Mouse (Mus musculus): ENCODE data around the gene Zc3hav1l. TPM values are rescaled to one million over a fixed set of nuclear protein-coding genes. Genes with fewer than 3 reads are reported as not detected.
A peak's percentile ranks its signal among the peaks of the same experiment; 100 is the strongest.

Zc3hav1l gene
- polyA plus RNA-seq, 1 experiment from 2014 or later, result 14.9 TPM

DNA sequence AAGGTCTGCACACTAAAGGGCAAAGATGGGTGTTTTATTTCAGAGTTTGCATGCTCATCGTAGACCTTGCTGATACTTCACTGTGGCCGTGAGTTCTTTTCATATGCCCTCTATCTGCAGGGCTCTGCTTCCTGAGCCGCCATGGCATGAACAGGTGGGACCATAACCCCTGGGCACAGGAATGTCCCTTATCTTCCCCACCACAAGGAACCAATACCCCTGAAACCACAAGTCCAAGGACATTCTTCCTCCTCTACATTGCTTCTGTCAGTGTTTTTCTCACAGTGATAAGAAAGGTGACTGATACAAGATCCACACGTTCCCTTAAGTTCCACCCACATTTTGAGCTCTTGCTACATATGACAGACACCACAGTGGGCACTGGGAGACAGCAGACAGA is 42.3 kb downstream of the Zc3hav1l start:
- Histone ChIP-seq H3K9me3 (ENCODE audit: control insufficient read depth, low read length) (no peaks in the 10 kb centered on the region), H3K4me2 (replicated peaks; ENCODE audit: low read depth, low read length) (no peak overlapping the region), H3K4me1 (ENCODE audit: control insufficient read depth, insufficient read depth, low read length) (peaks cover 12% of the 10 kb centered on the region), H3K4me3 (ENCODE audit: low read length) (no peak overlapping the region), H3K27ac (ENCODE audit: low read depth, low read length) (no peak overlapping the region), H3K27me3 (ENCODE audit: control insufficient read depth, insufficient read depth, low read length) (no peaks in the 10 kb centered on the region), H3K9ac (ENCODE audit: low read depth, low read length) (no peak overlapping the region), H3K36me3 (ENCODE audit: control insufficient read depth, insufficient read depth, low read length) (no peaks in the 10 kb centered on the region)
- 87% methylated on average over 4 of the region's 4 CpGs for WGBS
- ATAC-seq (ENCODE audit: low FRiP score, low TSS enrichment), result no peak

- 80% methylated on average over 2 of the region's 2 CpGs for WGBS
- H3K27ac ChIP-seq (ENCODE audit: low read depth, low read length), result no peak overlapping the region
- no peaks in the 10 kb centered on the region for H3K27me3 ChIP-seq (ENCODE audit: control insufficient read depth, insufficient read depth, low read length)
- H3K4me1 ChIP-seq (ENCODE audit: control insufficient read depth, insufficient read depth, low read length), result peaks cover 20% of the 10 kb centered on the region
- H3K4me2 ChIP-seq (replicated peaks; ENCODE audit: low read depth, low read length), result no peak overlapping the region
- H3K36me3 ChIP-seq (ENCODE audit: control insufficient read depth, insufficient read depth, low read length), result no peaks in the 10 kb centered on the region
- no peak for ATAC-seq (ENCODE audit: low FRiP score, low TSS enrichment)
- H3K9ac ChIP-seq (ENCODE audit: low read depth, low read length), result no peak overlapping the region
- no peak overlapping the region for H3K4me3 ChIP-seq (ENCODE audit: low read length)
- no peaks in the 10 kb centered on the region for H3K9me3 ChIP-seq (ENCODE audit: control insufficient read depth, low read length)
These were observed 43.3 kb downstream of the Zc3hav1l start for GRCm38 (mm10) chr6:38255794-38256193.

DNA sequence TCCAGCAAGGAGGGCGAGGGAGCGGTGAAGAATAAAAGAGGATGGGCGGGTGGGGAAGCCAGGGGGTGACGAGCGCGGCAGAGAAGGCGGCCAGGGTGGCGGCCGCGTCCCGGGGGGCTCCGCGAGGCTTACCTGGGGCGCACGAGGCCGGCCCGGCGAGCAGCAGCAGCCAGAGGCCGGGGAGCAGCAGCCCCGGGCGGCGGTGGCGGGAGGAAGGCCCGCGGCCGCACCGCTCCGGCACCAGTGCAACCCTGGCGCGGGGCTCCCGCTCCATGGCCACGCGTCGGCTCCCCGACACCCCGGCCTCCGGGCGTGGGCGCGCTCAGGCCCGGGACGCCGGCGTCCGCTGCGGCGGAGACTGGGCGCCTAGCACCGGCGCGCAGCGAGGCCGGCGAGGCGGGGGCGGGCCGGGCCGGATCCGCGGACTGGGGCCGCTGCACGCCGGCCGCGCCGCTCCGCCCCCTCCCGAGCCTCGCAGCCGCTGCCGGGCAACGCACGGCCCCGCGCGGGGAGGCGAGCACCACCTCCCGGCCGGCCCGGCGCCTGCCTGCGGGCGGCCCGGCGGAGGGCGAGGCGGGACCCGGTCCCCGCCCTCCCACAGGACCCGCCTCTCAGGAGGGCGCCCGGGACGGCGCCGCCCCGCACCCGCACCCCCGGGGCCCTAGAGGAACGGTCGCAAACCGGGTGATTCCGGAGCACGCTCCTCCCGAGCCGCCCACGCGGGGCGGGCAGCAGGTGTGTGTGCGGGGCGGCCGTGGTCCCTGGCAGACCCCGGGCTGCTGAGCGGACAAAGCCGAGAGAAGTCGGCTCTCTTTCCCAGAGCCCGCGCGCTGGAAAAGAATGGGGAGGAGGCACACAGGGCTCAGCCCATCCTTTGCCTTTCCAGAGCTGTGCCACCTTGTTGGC is 45.1 kb downstream of the Zc3hav1l start, which contains the start of gene D630045J12Rik:
Gene D630045J12Rik, minus strand, starts transcription at position 274 of the 906 bp plus-strand sequence.
- Histone ChIP-seq H3K4me1 (ENCODE audit: control insufficient read depth, insufficient read depth, low read length) (peaks cover 20% of the 10 kb centered on the region), H3K4me3 (ENCODE audit: low read length) (peak within 1 kb of the TSS; percentile 59), H3K9ac (ENCODE audit: low read depth, low read length) (peak within 1 kb of the TSS; percentile 81), H3K4me2 (replicated peaks; ENCODE audit: low read depth, low read length) (peak within 1 kb of the TSS; percentile 74), H3K27ac (ENCODE audit: low read depth, low read length) (peak within 1 kb of the TSS; percentile 80), H3K36me3 (ENCODE audit: control insufficient read depth, insufficient read depth, low read length) (no peaks in the 10 kb centered on the region), H3K9me3 (ENCODE audit: control insufficient read depth, low read length) (no peaks in the 10 kb centered on the region), H3K27me3 (ENCODE audit: control insufficient read depth, insufficient read depth, low read length) (no peaks in the 10 kb centered on the region)
- under 1% methylated on average over 87 of the region's 118 CpGs for WGBS
- peak; percentile 96 for ATAC-seq (ENCODE audit: low FRiP score, low TSS enrichment)

- Histone ChIP-seq H3K9me3 (ENCODE audit: control insufficient read depth, low read length) (no peaks in the 10 kb centered on the region), H3K27ac (ENCODE audit: low read depth, low read length) (peak overlapping the region; percentile 65), H3K4me2 (replicated peaks; ENCODE audit: low read depth, low read length) (peak overlapping the region; percentile 74), H3K27me3 (ENCODE audit: control insufficient read depth, insufficient read depth, low read length) (no peaks in the 10 kb centered on the region), H3K9ac (ENCODE audit: low read depth, low read length) (peak overlapping the region; percentile 81), H3K4me3 (ENCODE audit: low read length) (peak overlapping the region; percentile 59), H3K36me3 (ENCODE audit: control insufficient read depth, insufficient read depth, low read length) (no peaks in the 10 kb centered on the region), H3K4me1 (ENCODE audit: control insufficient read depth, insufficient read depth, low read length) (peaks cover 20% of the 10 kb centered on the region)
- WGBS, result 3% methylated on average over 19 of the region's 19 CpGs
- no peak for ATAC-seq (ENCODE audit: low FRiP score, low TSS enrichment)
These were observed 46.0 kb downstream of the Zc3hav1l start for GRCm38 (mm10) chr6:38252766-38253735.

- WGBS, result 31% methylated on average over 10 of the region's 10 CpGs
- Histone ChIP-seq H3K4me3 (ENCODE audit: low read length) (peak overlapping the region; percentile 59), H3K27ac (ENCODE audit: low read depth, low read length) (no peak overlapping the region), H3K4me2 (replicated peaks; ENCODE audit: low read depth, low read length) (peak overlapping the region; percentile 74), H3K36me3 (ENCODE audit: control insufficient read depth, insufficient read depth, low read length) (no peaks in the 10 kb centered on the region), H3K27me3 (ENCODE audit: control insufficient read depth, insufficient read depth, low read length) (no peaks in the 10 kb centered on the region), H3K4me1 (ENCODE audit: control insufficient read depth, insufficient read depth, low read length) (peaks cover 20% of the 10 kb centered on the region), H3K9ac (ENCODE audit: low read depth, low read length) (peak overlapping the region; percentile 81; the same call in 1 of the 2 replicates), H3K9me3 (ENCODE audit: control insufficient read depth, low read length) (no peaks in the 10 kb centered on the region)
- no peak for ATAC-seq (ENCODE audit: low FRiP score, low TSS enrichment)
These were observed 46.9 kb downstream of the Zc3hav1l start for GRCm38 (mm10) chr6:38252139-38252538.

- WGBS, result 36% methylated on average over 4 of the region's 4 CpGs
- no peak overlapping the region for H3K4me3 ChIP-seq (ENCODE audit: low read length)
These were observed 47.6 kb downstream of the Zc3hav1l start for GRCm38 (mm10) chr6:38251464-38251863.

GRCm38 (mm10) chr6:38247362-38247761 is 51.7 kb downstream of the Zc3hav1l start:
- Histone ChIP-seq H3K4me1 (ENCODE audit: control insufficient read depth, insufficient read depth, low read length) (peaks cover 30% of the 10 kb centered on the region), H3K9me3 (ENCODE audit: control insufficient read depth, low read length) (no peaks in the 10 kb centered on the region), H3K27me3 (ENCODE audit: control insufficient read depth, insufficient read depth, low read length) (no peaks in the 10 kb centered on the region), H3K4me2 (replicated peaks; ENCODE audit: low read depth, low read length) (no peak overlapping the region), H3K36me3 (ENCODE audit: control insufficient read depth, insufficient read depth, low read length) (no peaks in the 10 kb centered on the region), H3K9ac (ENCODE audit: low read depth, low read length) (no peak overlapping the region), H3K27ac (ENCODE audit: low read depth, low read length) (no peak overlapping the region), H3K4me3 (ENCODE audit: low read length) (no peak overlapping the region)
- no peak for ATAC-seq (ENCODE audit: low FRiP score, low TSS enrichment)
- WGBS, result 77% methylated on average over 4 of the region's 4 CpGs

More at GRCm38 (mm10) chr6:38251464-38251863, 47.6 kb downstream of the Zc3hav1l start:
- no peak overlapping the region for H3K27ac ChIP-seq (ENCODE audit: low read depth, low read length)
- peak overlapping the region; percentile 74 for H3K4me2 ChIP-seq (replicated peaks; ENCODE audit: low read depth, low read length)
- ATAC-seq (ENCODE audit: low FRiP score, low TSS enrichment), result no peak
- H3K9me3 ChIP-seq (ENCODE audit: control insufficient read depth, low read length), result no peaks in the 10 kb centered on the region
- no peaks in the 10 kb centered on the region for H3K36me3 ChIP-seq (ENCODE audit: control insufficient read depth, insufficient read depth, low read length)
- peaks cover 20% of the 10 kb centered on the region for H3K4me1 ChIP-seq (ENCODE audit: control insufficient read depth, insufficient read depth, low read length)
- H3K27me3 ChIP-seq (ENCODE audit: control insufficient read depth, insufficient read depth, low read length), result no peaks in the 10 kb centered on the region
- H3K9ac ChIP-seq (ENCODE audit: low read depth, low read length), result peak overlapping the region; percentile 25; the same call in 1 of the 2 replicates

DNA sequence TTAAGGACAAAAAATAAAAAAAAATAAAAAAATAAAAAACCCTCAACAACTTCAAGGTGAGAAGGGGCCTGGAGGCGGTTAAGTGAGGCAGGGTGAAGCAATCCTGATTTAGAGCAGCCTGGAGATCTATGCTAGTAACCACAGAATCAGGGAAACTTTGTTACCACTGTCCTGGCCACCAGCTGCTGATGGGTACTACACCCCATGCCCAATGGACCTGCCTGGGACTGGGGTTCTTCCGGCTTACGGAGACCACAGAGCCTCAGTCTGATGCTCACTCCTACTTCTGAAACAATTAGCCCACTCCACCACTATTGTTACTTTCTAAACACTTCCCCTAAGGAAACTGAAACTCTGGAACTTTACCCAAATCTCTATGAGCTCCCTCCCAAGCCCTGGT is 54.3 kb downstream of the Zc3hav1l start:
- Histone ChIP-seq H3K27me3 (ENCODE audit: control insufficient read depth, insufficient read depth, low read length) (no peaks in the 10 kb centered on the region), H3K27ac (ENCODE audit: low read depth, low read length) (no peak overlapping the region), H3K9ac (ENCODE audit: low read depth, low read length) (no peak overlapping the region), H3K9me3 (ENCODE audit: control insufficient read depth, low read length) (no peaks in the 10 kb centered on the region), H3K4me2 (replicated peaks; ENCODE audit: low read depth, low read length) (no peak overlapping the region), H3K4me1 (ENCODE audit: control insufficient read depth, insufficient read depth, low read length) (peaks cover 21% of the 10 kb centered on the region), H3K36me3 (ENCODE audit: control insufficient read depth, insufficient read depth, low read length) (no peaks in the 10 kb centered on the region), H3K4me3 (ENCODE audit: low read length) (no peak overlapping the region)
- ATAC-seq (ENCODE audit: low FRiP score, low TSS enrichment), result no peak
- WGBS, result 73% methylated on average over 3 of the region's 3 CpGs
